Mouse (Mus musculus) embryonic fibroblast, embryonic 13.5 days (primary cell): ENCODE measurements at regions not wholly inside any gene's neighbourhood (a gene's known extent, or its start where the extent isn't known, plus 50 kb on each side); places are given as distances from the start of the nearest gene placed in this dataset.

Experiments
- H3K27ac ChIP-seq: 2 replicates; pipeline ENCODE4 v1.5.1; 2012; ENCODE audit warnings: low read length, control low read depth, inconsistent platforms; ENCODE audit not compliant: insufficient read depth
- H3K4me1 ChIP-seq: 2 replicates; pipeline ENCODE4 v1.6.1; 2011; ENCODE audit warnings: low read length; ENCODE audit not compliant: control insufficient read depth, insufficient read depth
- H3K4me3 ChIP-seq: 2 replicates; pipeline ENCODE4 v1.5.1; 2011; ENCODE audit warnings: mild to moderate bottlenecking, control low read depth, low read length; ENCODE audit not compliant: insufficient read depth
- CTCF ChIP-seq: IDR thresholded peaks from 2 replicates; pipeline ENCODE4 v1.5.1; 2011; ENCODE audit warnings: mild to moderate bottlenecking, control low read depth, low read length, moderate library complexity, borderline replicate concordance; ENCODE audit not compliant: insufficient read depth
- POLR2A ChIP-seq: IDR thresholded peaks from 2 replicates; pipeline ENCODE4 v1.6.1; 2011; ENCODE audit warnings: low read depth, mild to moderate bottlenecking, control low read depth, low read length, moderate library complexity

DNA sequence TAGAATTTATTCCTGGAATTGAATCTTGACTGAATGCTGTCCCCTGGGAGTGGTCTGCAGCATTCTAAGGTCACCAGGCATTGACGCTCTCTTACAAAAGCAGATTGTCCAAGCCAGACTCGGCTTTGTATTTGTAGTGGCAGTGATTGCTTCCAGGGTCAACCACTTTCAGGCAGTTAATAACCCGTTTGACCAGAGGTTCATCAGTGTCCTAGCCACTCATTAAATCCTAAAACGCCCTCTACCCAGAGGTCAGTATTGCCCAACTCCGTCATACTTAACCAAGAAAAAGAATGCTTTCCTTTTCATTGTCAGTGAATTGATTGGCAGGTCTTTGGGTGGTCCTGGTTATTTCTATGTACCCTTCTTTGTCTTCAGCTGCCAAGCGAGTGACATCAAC is 194.6 kb upstream of the Mctp2 start:
- no peak overlapping the region for H3K4me3 ChIP-seq
- TF ChIP-seq POLR2A (no peak), CTCF (no peak)
- H3K27ac ChIP-seq: no peak overlapping the region
- peaks cover 14% of the 10 kb centered on the region for H3K4me1 ChIP-seq

DNA sequence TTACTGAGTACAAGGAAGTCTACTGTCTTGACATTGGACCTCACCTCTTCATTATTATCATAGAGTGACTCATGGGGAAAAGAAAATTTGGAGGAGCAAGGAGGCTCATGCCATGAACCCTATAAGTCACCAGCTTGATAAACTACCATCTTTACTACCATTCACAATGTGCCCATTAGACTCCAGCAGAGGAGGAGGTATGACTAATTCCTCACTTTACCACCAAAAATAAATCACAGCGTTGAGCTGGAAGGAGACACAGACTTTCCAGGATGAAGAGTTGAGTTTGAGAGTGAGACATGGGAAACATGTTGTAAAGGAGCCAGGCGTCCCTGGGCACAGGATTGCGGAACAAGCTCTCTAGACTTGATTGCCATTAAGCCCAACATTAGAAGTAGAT is 195.0 kb upstream of the Mctp2 start:
- Histone ChIP-seq H3K27ac (no peak overlapping the region), H3K4me3 (no peak overlapping the region)
- TF ChIP-seq POLR2A: no peak
- no peak for TF ChIP-seq CTCF

DNA sequence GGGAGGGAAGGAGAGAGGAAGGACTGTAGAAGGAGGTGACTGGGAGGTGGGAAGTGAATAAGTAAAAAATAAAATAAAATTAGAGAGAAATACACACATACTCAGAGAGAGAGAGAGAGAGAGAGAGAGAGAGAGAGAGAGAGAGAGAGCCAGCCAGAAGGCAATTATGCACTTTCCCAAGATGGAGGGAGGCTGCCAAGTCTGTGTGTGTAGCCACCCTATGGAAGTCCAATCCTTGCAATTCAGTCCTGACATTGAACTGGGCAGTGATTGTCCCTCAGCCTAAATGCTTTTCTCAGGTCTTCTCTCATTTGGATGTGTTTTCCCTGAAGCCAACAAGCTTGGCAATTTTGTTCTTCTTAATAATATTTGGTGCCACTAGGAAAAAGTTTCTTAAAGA is 197.3 kb upstream of the Mctp2 start:
- TF ChIP-seq POLR2A (no peak), CTCF (no peak)
- H3K4me3 ChIP-seq: no peak overlapping the region
- no peak overlapping the region for H3K27ac ChIP-seq
- H3K4me1 ChIP-seq: peaks cover 10% of the 10 kb centered on the region

More for the DNA sequence above, 195.0 kb upstream of the Mctp2 start:
- peaks cover 15% of the 10 kb centered on the region for H3K4me1 ChIP-seq

DNA sequence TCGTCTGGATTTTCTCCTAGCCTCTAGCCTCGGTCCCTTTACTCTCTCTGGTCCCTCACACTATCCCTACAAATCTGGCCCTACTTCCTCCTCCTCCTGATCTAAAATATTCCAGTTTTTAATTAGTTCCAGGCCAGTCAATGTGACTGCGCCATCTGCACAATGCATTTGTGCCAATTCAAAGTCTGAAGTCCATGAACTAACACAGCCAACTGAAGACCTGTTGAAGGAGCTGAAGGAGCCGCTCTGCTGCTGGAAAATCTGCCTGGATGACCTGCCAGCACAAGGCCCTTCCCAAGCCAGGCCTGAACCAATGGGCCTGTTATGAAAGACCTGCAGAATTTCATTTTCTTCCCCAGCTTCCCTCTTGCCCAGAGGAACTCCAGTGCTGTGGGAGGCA is 197.9 kb upstream of the Mctp2 start:
- Histone ChIP-seq H3K27ac (no peak overlapping the region), H3K4me1 (peaks cover 10% of the 10 kb centered on the region), H3K4me3 (no peak overlapping the region)
- TF ChIP-seq CTCF (no peak), POLR2A (no peak)

DNA sequence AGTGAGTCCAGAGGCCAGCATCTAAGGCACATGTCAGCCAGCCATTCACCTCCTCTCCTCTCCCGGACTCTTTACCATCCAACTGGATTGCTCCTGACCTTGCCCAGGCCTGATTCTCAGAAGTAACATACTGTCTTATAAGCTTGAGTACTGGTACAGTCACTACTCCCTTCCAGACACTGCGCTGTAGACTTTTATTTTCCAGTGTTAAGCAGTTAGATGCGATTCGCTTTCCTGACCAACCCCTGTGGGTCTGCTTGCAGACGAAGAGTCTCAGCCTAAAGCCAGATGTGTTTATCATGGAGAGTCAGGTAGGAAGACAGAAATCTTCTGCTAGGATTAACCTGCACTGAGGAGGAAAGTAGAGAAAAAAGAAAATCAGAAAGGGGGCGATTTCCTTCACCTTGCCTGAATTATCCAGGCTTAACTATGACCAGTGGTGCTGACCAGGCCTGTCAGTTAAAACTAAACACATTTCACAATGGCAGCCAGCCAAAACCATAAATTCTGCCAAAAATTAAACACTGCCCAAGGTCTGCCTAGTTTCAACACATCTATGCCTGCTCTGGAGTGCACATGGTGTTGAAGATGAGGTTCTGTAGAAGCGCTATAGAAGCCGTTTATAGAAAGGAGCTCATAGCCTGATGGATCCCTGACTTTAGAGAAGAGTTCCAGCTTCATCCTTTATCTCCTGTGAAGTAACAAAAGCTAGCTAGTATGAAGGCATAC is 199.5 kb upstream of the Mctp2 start:
- TF ChIP-seq CTCF (no peak), POLR2A (no peak)
- Histone ChIP-seq H3K4me3 (no peak overlapping the region), H3K4me1 (peaks cover 13% of the 10 kb centered on the region), H3K27ac (no peak overlapping the region)

DNA sequence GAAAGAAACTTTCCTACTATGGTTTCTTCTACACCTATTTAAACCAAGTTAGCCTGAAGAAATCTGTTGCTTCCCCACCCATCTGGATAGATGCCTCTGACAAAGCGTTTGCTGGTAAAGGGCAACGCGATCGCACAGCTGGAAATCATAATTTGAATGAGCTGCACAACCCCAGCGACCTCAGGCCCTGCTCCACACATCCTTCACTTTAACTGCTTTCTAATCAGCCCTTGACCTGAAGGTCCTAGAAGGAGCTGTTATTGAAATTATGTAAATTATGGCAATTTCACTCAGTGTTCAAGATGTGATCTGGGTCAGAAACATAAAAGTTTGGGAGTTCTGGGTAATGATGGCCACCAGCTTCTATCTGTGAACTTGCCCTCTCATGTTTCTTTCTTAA is 201.5 kb upstream of the Mctp2 start:
- Histone ChIP-seq H3K4me3 (no peak overlapping the region), H3K27ac (no peak overlapping the region), H3K4me1 (peaks cover 8% of the 10 kb centered on the region)
- TF ChIP-seq POLR2A: no peak

DNA sequence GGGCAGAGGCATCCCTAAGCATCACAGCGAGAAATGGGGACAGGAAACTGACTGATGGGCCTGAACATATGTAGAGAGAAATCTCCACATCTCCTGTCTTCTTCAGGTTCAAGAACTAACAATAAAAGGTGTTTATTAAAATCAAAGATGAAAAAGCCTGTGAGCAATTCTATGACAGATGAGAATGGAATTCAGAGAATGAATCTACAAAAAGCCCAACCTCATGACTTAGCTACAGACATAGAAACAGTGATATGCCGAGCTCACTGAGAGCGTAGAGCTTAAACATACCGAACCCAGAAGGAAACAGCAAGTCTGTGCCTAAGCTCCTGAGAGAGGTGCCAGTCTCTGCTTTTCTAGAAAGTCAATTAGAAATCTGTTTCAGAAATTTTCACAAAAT is 203.7 kb upstream of the Mctp2 start:
- no peak for TF ChIP-seq CTCF
- TF ChIP-seq POLR2A: no peak
- Histone ChIP-seq H3K4me1 (peaks cover 8% of the 10 kb centered on the region), H3K4me3 (no peak overlapping the region), H3K27ac (peak overlapping the region; percentile 56)

DNA sequence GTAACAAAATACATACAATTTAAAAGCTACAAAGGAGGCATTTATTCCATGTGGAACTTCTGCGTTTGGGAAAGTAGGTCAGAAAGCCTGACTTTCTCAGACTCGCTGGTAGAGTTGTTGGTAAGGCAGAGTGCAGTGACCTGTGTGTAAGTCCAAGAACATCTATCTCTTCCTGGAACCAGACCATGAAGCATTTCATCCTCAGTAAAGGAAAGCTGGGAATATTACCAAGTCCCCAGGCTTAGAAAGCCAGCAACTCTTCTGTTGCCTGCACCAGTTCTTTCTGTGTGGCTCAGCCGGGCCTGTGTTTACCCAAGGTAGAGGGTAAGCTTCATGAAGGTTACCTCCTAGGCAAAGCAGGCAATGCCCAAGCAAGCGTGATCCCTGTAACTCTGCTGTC is 207.0 kb upstream of the Mctp2 start:
- no peak for TF ChIP-seq CTCF
- no peak for TF ChIP-seq POLR2A
- H3K4me1 ChIP-seq: peaks cover 4% of the 10 kb centered on the region
- no peak overlapping the region for H3K4me3 ChIP-seq
- H3K27ac ChIP-seq: peak overlapping the region; percentile 51; the same call in 1 of the 2 replicates

DNA sequence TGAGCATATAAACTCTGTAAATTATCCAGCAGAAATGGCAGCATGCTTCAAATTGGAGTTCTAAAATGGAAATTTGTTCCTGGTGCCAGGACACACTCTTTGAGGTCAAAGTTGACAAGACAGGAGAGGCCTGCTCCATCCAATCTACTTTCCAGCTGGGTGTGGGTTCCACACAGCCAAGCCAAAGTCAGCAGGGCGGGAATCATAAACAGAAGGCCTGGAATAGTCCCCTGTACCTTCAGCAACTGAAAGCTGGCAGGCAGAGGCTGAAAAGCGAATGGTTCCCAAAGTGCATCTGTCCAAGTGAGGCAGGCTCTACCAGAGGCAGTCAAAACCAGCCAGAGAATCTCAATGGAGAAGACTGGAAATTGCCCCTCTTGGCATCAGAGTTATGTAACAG is 208.4 kb upstream of the Mctp2 start:
- no peak overlapping the region for H3K27ac ChIP-seq
- TF ChIP-seq POLR2A (no peak), CTCF (no peak)
- no peak overlapping the region for H3K4me3 ChIP-seq
- H3K4me1 ChIP-seq: peaks cover 9% of the 10 kb centered on the region

DNA sequence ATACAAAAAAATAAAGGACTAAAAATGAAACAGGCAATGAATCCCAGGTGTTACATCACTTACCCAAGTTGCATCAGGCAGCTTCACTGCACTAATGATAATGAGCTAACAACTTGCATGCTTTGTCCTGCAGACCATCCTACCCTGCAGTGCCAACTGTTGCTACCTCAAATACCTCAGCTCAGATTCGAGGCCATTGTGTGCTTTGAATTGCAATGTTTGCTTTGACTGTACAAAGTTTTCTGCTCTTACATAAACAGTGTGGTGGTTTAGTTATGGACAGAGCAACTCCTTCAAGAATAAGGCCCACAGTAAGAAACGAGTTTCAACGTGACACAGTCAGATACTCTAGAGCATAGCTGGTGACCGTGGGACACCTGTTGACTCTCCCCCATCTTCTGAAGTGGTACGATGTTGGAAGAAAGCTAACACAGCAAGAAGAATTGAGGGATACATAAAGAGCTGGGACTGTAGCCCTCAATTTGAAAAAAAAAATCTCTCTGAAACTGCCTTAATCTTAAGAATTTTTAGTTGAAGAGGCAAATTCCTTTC is 212.1 kb upstream of the Mctp2 start:
- TF ChIP-seq POLR2A (no peak), CTCF (no peak)
- Histone ChIP-seq H3K27ac (peak overlapping the region; percentile 88), H3K4me3 (no peak overlapping the region), H3K4me1 (peaks cover 7% of the 10 kb centered on the region)
